ENCODE assay signal across 14 mouse cellular contexts in genomic region chr9:112185746-112186145, GRCm38 (mm10). TPM values are rescaled to one million over a fixed set of nuclear protein-coding genes. Genes with fewer than 3 reads are reported as not detected.
A peak's percentile ranks its signal among the peaks of the same experiment; 100 is the strongest.
DNase-seq lines count a peak whose midpoint lies in the region; ATAC-seq and TF ChIP-seq lines count a peak whose summit lies in the region.
"Had no signal": no experiment of that assay in that cellular context is flagged by ENCODE, and none has a peak within 500 bp of the region (broad histone marks: within the 10 kb centered on the region; RNA-seq: fewer than 3 reads in every experiment).

No protein-coding gene starts in this region.

- intact Hi-C loops in heart, postnatal 10 days (cut with DNase I) = no loop called here

- H3K4me2 ChIP-seq in heart, embryonic 12.5 days = peak overlapping the region; percentile 43; the same call in 1 of the 2 replicates
- H3K4me2 ChIP-seq in midbrain, embryonic 12.5 days (replicated peaks) = no peak overlapping the region
- no peak overlapping the region for H3K4me2 ChIP-seq in midbrain, embryonic 14.5 days (ENCODE audit: low read length)
- H3K4me2 ChIP-seq in midbrain, embryonic 16.5 days (ENCODE audit: low read length) = no peak overlapping the region
- H3K4me2 ChIP-seq: forebrain, embryonic 15.5 days had no signal

- H3K4me1 ChIP-seq in heart, embryonic 12.5 days (replicated peaks) = peaks cover 23% of the 10 kb centered on the region
- H3K4me1 ChIP-seq in midbrain, embryonic 12.5 days = peaks cover 25% of the 10 kb centered on the region
- H3K4me1 ChIP-seq in midbrain, embryonic 14.5 days (ENCODE audit: control insufficient read depth, insufficient read depth, low read length) = peaks cover 32% of the 10 kb centered on the region
- peaks cover 2% of the 10 kb centered on the region for H3K4me1 ChIP-seq in cortical plate, adult 2 months (ENCODE audit: control insufficient read depth, insufficient read depth, low read length)
- peaks cover 26% of the 10 kb centered on the region for H3K4me1 ChIP-seq in midbrain, embryonic 16.5 days (ENCODE audit: control insufficient read depth, insufficient read depth, low read length)

- no peaks in the 10 kb centered on the region for H3K9me3 ChIP-seq in heart, embryonic 12.5 days (replicated peaks)
- H3K9me3 ChIP-seq in midbrain, embryonic 12.5 days = no peaks in the 10 kb centered on the region
- H3K9me3 ChIP-seq in midbrain, embryonic 14.5 days (ENCODE audit: control insufficient read depth, low read length) = no peaks in the 10 kb centered on the region
- no peaks in the 10 kb centered on the region for H3K9me3 ChIP-seq in midbrain, embryonic 16.5 days (replicated peaks; ENCODE audit: control insufficient read depth, low read length, poor library complexity, severe bottlenecking)
- H3K9me3 ChIP-seq: embryonic facial prominence, embryonic 12.5 days; forebrain, embryonic 15.5 days had no signal

- 60% methylated on average over 10 of the region's 10 CpGs for WGBS in heart, embryonic 12.5 days
- WGBS in midbrain, embryonic 12.5 days = 59% methylated on average over 10 of the region's 10 CpGs
- WGBS in midbrain, embryonic 14.5 days = 57% methylated on average over 10 of the region's 10 CpGs
- WGBS in midbrain, embryonic 16.5 days = 65% methylated on average over 10 of the region's 10 CpGs

- ATAC-seq in heart, embryonic 12.5 days (ENCODE audit: insufficient number of reproducible peaks, low FRiP score) = no peak
- ATAC-seq in midbrain, embryonic 12.5 days (ENCODE audit: low FRiP score, low read depth) = peak; percentile 45; the same call in 1 of the 2 replicates
- no peak for ATAC-seq in midbrain, embryonic 14.5 days (ENCODE audit: low FRiP score, low TSS enrichment)
- 0 out of 2 replicates have a peak, but pooled peaks have one; percentile 36 for ATAC-seq in midbrain, embryonic 16.5 days
- ATAC-seq: forebrain, embryonic 15.5 days had no signal

- H3K9ac ChIP-seq in heart, embryonic 12.5 days = no peak overlapping the region
- H3K9ac ChIP-seq in midbrain, embryonic 12.5 days (replicated peaks) = no peak overlapping the region
- no peak overlapping the region for H3K9ac ChIP-seq in midbrain, embryonic 14.5 days (replicated peaks; ENCODE audit: low read length)
- H3K9ac ChIP-seq in midbrain, embryonic 16.5 days (ENCODE audit: low read depth, low read length) = no peak overlapping the region
- H3K9ac ChIP-seq: embryonic facial prominence, embryonic 12.5 days; forebrain, embryonic 15.5 days had no signal

- H3K4me3 ChIP-seq in heart, embryonic 12.5 days = no peak overlapping the region
- no peak overlapping the region for H3K4me3 ChIP-seq in midbrain, embryonic 12.5 days
- no peak overlapping the region for H3K4me3 ChIP-seq in midbrain, embryonic 14.5 days (replicated peaks; ENCODE audit: low read depth, low read length)
- H3K4me3 ChIP-seq in cortical plate, adult 2 months (ENCODE audit: insufficient read depth, low read length) = peak overlapping the region; percentile 33
- H3K4me3 ChIP-seq in midbrain, embryonic 16.5 days (ENCODE audit: low read depth, low read length) = no peak overlapping the region
- H3K4me3 ChIP-seq: forebrain, embryonic 15.5 days had no signal

- no peaks in the 10 kb centered on the region for H3K27me3 ChIP-seq in heart, embryonic 12.5 days (replicated peaks)
- peaks cover 26% of the 10 kb centered on the region for H3K27me3 ChIP-seq in midbrain, embryonic 12.5 days
- no peaks in the 10 kb centered on the region for H3K27me3 ChIP-seq in midbrain, embryonic 14.5 days (ENCODE audit: control insufficient read depth, insufficient read depth, low read length)
- no peaks in the 10 kb centered on the region for H3K27me3 ChIP-seq in midbrain, embryonic 16.5 days (ENCODE audit: control insufficient read depth, insufficient read depth, low read depth, low read length)
- H3K27me3 ChIP-seq: CH12.LX; forebrain, embryonic 15.5 days had no signal

- H3K27ac ChIP-seq in heart, embryonic 12.5 days (ENCODE audit: poor library complexity, severe bottlenecking) = no peak overlapping the region
- no peak overlapping the region for H3K27ac ChIP-seq in midbrain, embryonic 12.5 days (replicated peaks)
- no peak overlapping the region for H3K27ac ChIP-seq in midbrain, embryonic 14.5 days (replicated peaks; ENCODE audit: low read depth, low read length)
- H3K27ac ChIP-seq in cortical plate, adult 2 months (ENCODE audit: insufficient read depth, low read length) = no peak overlapping the region
- no peak overlapping the region for H3K27ac ChIP-seq in midbrain, embryonic 16.5 days (ENCODE audit: low read length)
- H3K27ac ChIP-seq: embryonic facial prominence, embryonic 12.5 days; forebrain, embryonic 15.5 days had no signal

- H3K36me3 ChIP-seq in heart, embryonic 12.5 days = no peaks in the 10 kb centered on the region
- no peaks in the 10 kb centered on the region for H3K36me3 ChIP-seq in midbrain, embryonic 12.5 days
- no peaks in the 10 kb centered on the region for H3K36me3 ChIP-seq in midbrain, embryonic 14.5 days (ENCODE audit: control insufficient read depth, insufficient read depth, low read length)
- H3K36me3 ChIP-seq in midbrain, embryonic 16.5 days (ENCODE audit: control insufficient read depth, insufficient read depth, low read length) = no peaks in the 10 kb centered on the region
- H3K36me3 ChIP-seq: embryonic facial prominence, embryonic 12.5 days had no signal

- TF ChIP-seq POLR2A in cortical plate, adult 2 months (IDR thresholded peaks at IDR 0.05; ENCODE audit: extremely low read depth, insufficient read depth, low read length) = peak; percentile 71; the same call in 1 of the 2 replicates

- DNase-seq in heart, postnatal 10 days = no peak
- no peak for DNase-seq in midbrain, embryonic 14.5 days
- DNase-seq in lung, postnatal 4 days = no peak
- DNase-seq: adrenal gland, postnatal 14 days; heart, postnatal 14 days; lung, adult 18-20 months; right cerebral cortex, postnatal 4 days had no signal

- TF ChIP-seq CTCF in cortical plate, adult 2 months (IDR thresholded peaks at IDR 0.05; ENCODE audit: extremely low read depth, insufficient read depth, low read length) = no peak

RNA-seq across cellular contexts. Expression of gene Arpp21, which starts 50.0 kb away (rescaled TPM):
- polyA plus RNA-seq in heart, embryonic 12.5 days (2016; fragmentation: Nextera tagmentation; extraction: Ambion mirVana) = 2.1 and 3.2 TPM in 2 replicates
- 1 to 10 TPM; 1.8 to 2.8 TPM for total RNA-seq in heart, postnatal 10 days (2021)
- polyA plus RNA-seq in midbrain, embryonic 12.5 days (2016; fragmentation: Nextera tagmentation; extraction: Ambion mirVana) = 8.6 and 10.1 TPM in 2 replicates
- 27.4 and 37.7 TPM in 2 replicates for polyA plus RNA-seq in midbrain, embryonic 14.5 days (2014; fragmentation: Nextera tagmentation; extraction: Ambion mirVana)
- polyA plus RNA-seq in cortical plate, adult 2 months (2012; rRNA removed) = 521 and 601 TPM in 2 replicates
- 56.9 and 60.3 TPM in 2 replicates for polyA plus RNA-seq in midbrain, embryonic 16.5 days (2015; fragmentation: Nextera tagmentation; extraction: Ambion mirVana)
- total RNA-seq: CH12.LX had no signal

Comparison
In these comparisons a context has a peak if more than half of its experiments do, and no peak if none do; other contexts are left out.
1. ATAC-seq: peak in midbrain, embryonic 12.5 days (single experiment) and midbrain, embryonic 16.5 days (single experiment); none in heart, embryonic 12.5 days (single experiment) and midbrain, embryonic 14.5 days (single experiment).